17 mouse cellular contexts compared by ENCODE assay signal in genomic region chr16:70103791-70104378, GRCm38 (mm10).
A peak's percentile ranks its signal among the peaks of the same experiment; 100 is the strongest.
DNase-seq lines count a peak whose midpoint lies in the region; ATAC-seq lines count a peak whose summit lies in the region.
"Had no signal": no experiment of that assay in that cellular context is flagged by ENCODE, and none has a peak within 500 bp of the region (broad histone marks: within the 10 kb centered on the region; RNA-seq: fewer than 3 reads in every experiment).

No protein-coding gene starts in this region.

- no peaks in the 10 kb centered on the region for H3K36me3 ChIP-seq in hindbrain, embryonic 14.5 days (replicated peaks; ENCODE audit: control insufficient read depth, insufficient read depth)
- H3K36me3 ChIP-seq in hindbrain, embryonic 10.5 days: no peaks in the 10 kb centered on the region
- H3K36me3 ChIP-seq in midbrain, embryonic 14.5 days (ENCODE audit: control insufficient read depth, insufficient read depth, low read length): no peaks in the 10 kb centered on the region
- H3K36me3 ChIP-seq in midbrain, embryonic 10.5 days: no peaks in the 10 kb centered on the region
- H3K36me3 ChIP-seq: G1E; limb, embryonic 15.5 days; neural tube, embryonic 15.5 days had no signal

- no peaks in the 10 kb centered on the region for H3K9me3 ChIP-seq in hindbrain, embryonic 14.5 days (ENCODE audit: control insufficient read depth, low read length)
- H3K9me3 ChIP-seq in hindbrain, embryonic 10.5 days: no peaks in the 10 kb centered on the region
- no peaks in the 10 kb centered on the region for H3K9me3 ChIP-seq in midbrain, embryonic 14.5 days (ENCODE audit: control insufficient read depth, low read length)
- no peaks in the 10 kb centered on the region for H3K9me3 ChIP-seq in midbrain, embryonic 10.5 days (replicated peaks)
- H3K9me3 ChIP-seq: G1E; limb, embryonic 15.5 days; megakaryocyte, embryonic 14.5 days; neural tube, embryonic 15.5 days had no signal

- no peaks in the 10 kb centered on the region for H3K27me3 ChIP-seq in hindbrain, embryonic 14.5 days (ENCODE audit: control insufficient read depth, insufficient read depth, low read length)
- H3K27me3 ChIP-seq in hindbrain, embryonic 10.5 days (ENCODE audit: insufficient read depth, poor library complexity, severe bottlenecking): no peaks in the 10 kb centered on the region
- H3K27me3 ChIP-seq in midbrain, embryonic 14.5 days (ENCODE audit: control insufficient read depth, insufficient read depth, low read length): no peaks in the 10 kb centered on the region
- H3K27me3 ChIP-seq in midbrain, embryonic 10.5 days (ENCODE audit: low read depth, poor library complexity, severe bottlenecking): no peaks in the 10 kb centered on the region
- H3K27me3 ChIP-seq: limb, embryonic 15.5 days; megakaryocyte, embryonic 14.5 days; neural tube, embryonic 15.5 days had no signal

- 62% methylated on average over 6 of the region's 6 CpGs for WGBS in hindbrain, embryonic 14.5 days
- WGBS in hindbrain, embryonic 10.5 days: 70% methylated on average over 6 of the region's 6 CpGs
- WGBS in midbrain, embryonic 14.5 days: 72% methylated on average over 6 of the region's 6 CpGs
- 71% methylated on average over 6 of the region's 6 CpGs for WGBS in midbrain, embryonic 10.5 days

- 0 out of 2 replicates have a peak overlapping the region, but pooled peaks have one; percentile 2 for H3K27ac ChIP-seq in hindbrain, embryonic 14.5 days
- H3K27ac ChIP-seq in hindbrain, embryonic 10.5 days: no peak overlapping the region
- no peak overlapping the region for H3K27ac ChIP-seq in midbrain, embryonic 14.5 days (replicated peaks; ENCODE audit: low read depth, low read length)
- H3K27ac ChIP-seq in midbrain, embryonic 10.5 days (replicated peaks): no peak overlapping the region
- H3K27ac ChIP-seq: limb, embryonic 15.5 days; neural tube, embryonic 15.5 days had no signal

- no peak overlapping the region for H3K4me2 ChIP-seq in hindbrain, embryonic 14.5 days (replicated peaks)
- no peak overlapping the region for H3K4me2 ChIP-seq in midbrain, embryonic 14.5 days (ENCODE audit: low read length)
- H3K4me2 ChIP-seq: limb, embryonic 15.5 days; neural tube, embryonic 15.5 days had no signal

- DNase-seq in cerebellum, postnatal 10 days: peak; percentile 8 to 20
- no peak for DNase-seq in hindbrain, embryonic 14.5 days (ENCODE audit: low spot score)
- no peak for DNase-seq in hindbrain, embryonic 10.5 days (ENCODE audit: low spot score)
- DNase-seq in midbrain, embryonic 14.5 days: peak; percentile 34
- DNase-seq in midbrain, embryonic 10.5 days (ENCODE audit: low spot score): no peak
- no peak for DNase-seq in thymus, postnatal 25 days
- DNase-seq: cerebellum, adult 8-10 months; gastrocnemius, postnatal 36 days; layer of hippocampus, adult 9-11 months; thymus, postnatal 36 days had no signal

- no peaks in the 10 kb centered on the region for H3K4me1 ChIP-seq in hindbrain, embryonic 14.5 days (replicated peaks; ENCODE audit: control insufficient read depth, insufficient read depth, low read length)
- no peaks in the 10 kb centered on the region for H3K4me1 ChIP-seq in hindbrain, embryonic 10.5 days (replicated peaks)
- no peaks in the 10 kb centered on the region for H3K4me1 ChIP-seq in midbrain, embryonic 14.5 days (ENCODE audit: control insufficient read depth, insufficient read depth, low read length)
- no peaks in the 10 kb centered on the region for H3K4me1 ChIP-seq in midbrain, embryonic 10.5 days
- H3K4me1 ChIP-seq: megakaryocyte, embryonic 14.5 days; neural tube, embryonic 15.5 days had no signal

- ATAC-seq in cerebellum, adult (ENCODE audit: insufficient number of reproducible peaks, low FRiP score, low TSS enrichment): no peak
- ATAC-seq in hindbrain, embryonic 14.5 days (ENCODE audit: low FRiP score): no peak
- no peak for ATAC-seq in midbrain, embryonic 14.5 days (ENCODE audit: low FRiP score, low TSS enrichment)
- peak; percentile 21 to 65; a peak in 3 of 4 replicates for ATAC-seq in hematopoietic stem cell, adult 5-6 weeks (replicated peaks in 1 of 2; ENCODE audit: insufficient read depth in 1 of 2, low FRiP score in 2 of 2, low TSS enrichment in 1 of 2, low read depth in 1 of 2, poor library complexity in 2 of 2, severe bottlenecking in 2 of 2)

- H3K9ac ChIP-seq in hindbrain, embryonic 14.5 days: no peak overlapping the region
- H3K9ac ChIP-seq in midbrain, embryonic 14.5 days (replicated peaks; ENCODE audit: low read length): no peak overlapping the region
- H3K9ac ChIP-seq: limb, embryonic 15.5 days; neural tube, embryonic 15.5 days had no signal

- no peak overlapping the region for H3K4me3 ChIP-seq in hindbrain, embryonic 14.5 days (replicated peaks; ENCODE audit: low read length)
- no peak overlapping the region for H3K4me3 ChIP-seq in hindbrain, embryonic 10.5 days
- H3K4me3 ChIP-seq in midbrain, embryonic 14.5 days (replicated peaks; ENCODE audit: low read depth, low read length): no peak overlapping the region
- no peak overlapping the region for H3K4me3 ChIP-seq in midbrain, embryonic 10.5 days
- H3K4me3 ChIP-seq: erythroblast, embryonic 14.5 days; limb, embryonic 15.5 days; megakaryocyte, embryonic 14.5 days; neural tube, embryonic 15.5 days had no signal

Comparison
In these comparisons a context has a peak if more than half of its experiments do, and no peak if none do; other contexts are left out.
1. DNase-seq: peak in cerebellum, postnatal 10 days (2 of 2) and midbrain, embryonic 14.5 days (single experiment); none in hindbrain, embryonic 14.5 days (single experiment), hindbrain, embryonic 10.5 days (single experiment), midbrain, embryonic 10.5 days (single experiment) and thymus, postnatal 25 days (single experiment).
2. ATAC-seq: peak in hematopoietic stem cell, adult 5-6 weeks (2 of 2); none in cerebellum, adult (single experiment), hindbrain, embryonic 14.5 days (single experiment) and midbrain, embryonic 14.5 days (single experiment).